ENCODE assay signal across 29 mouse cellular contexts in the genomic region with DNA sequence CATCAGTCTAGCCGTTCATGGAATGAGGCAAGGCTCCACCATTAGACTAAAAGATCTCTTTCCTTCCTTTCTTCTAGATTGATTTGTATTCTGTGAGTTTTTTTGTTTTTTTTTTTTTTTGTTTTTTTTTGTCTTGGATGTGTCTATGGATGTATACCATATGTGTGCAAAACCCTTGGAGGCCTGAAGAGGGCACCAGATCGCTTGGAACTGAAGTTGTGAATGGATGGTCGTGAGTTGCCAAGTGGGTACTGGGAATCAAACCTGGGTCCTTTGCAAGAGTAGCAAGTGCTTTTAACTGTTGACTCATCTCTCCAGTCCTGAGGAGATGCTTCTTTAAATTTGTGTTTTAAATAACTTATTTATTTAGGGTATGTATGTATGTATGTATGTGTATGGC. TPM values are rescaled to one million over a fixed set of nuclear protein-coding genes. Genes with fewer than 3 reads are reported as not detected.
DNase-seq lines count a peak whose midpoint lies in the region; ATAC-seq and TF ChIP-seq lines count a peak whose summit lies in the region.
"Had no signal": no experiment of that assay in that cellular context is flagged by ENCODE, and none has a peak within 500 bp of the region (broad histone marks: within the 10 kb centered on the region; RNA-seq: fewer than 3 reads in every experiment).

No protein-coding gene starts in this region.

- H3K9ac ChIP-seq in intestine, postnatal 0 days (ENCODE audit: low read depth, low read length): no peak overlapping the region
- H3K9ac ChIP-seq in intestine, embryonic 16.5 days (ENCODE audit: low read depth, low read length): no peak overlapping the region
- H3K9ac ChIP-seq in liver, postnatal 0 days (replicated peaks): no peak overlapping the region
- H3K9ac ChIP-seq in liver, embryonic 11.5 days (ENCODE audit: low read depth, low read length): no peak overlapping the region
- H3K9ac ChIP-seq in ES-Bruce4 (ENCODE audit: low read depth, poor library complexity, severe bottlenecking): no peak overlapping the region
- H3K9ac ChIP-seq: forebrain, embryonic 13.5 days; lung, embryonic 14.5 days had no signal

- H3K27me3 ChIP-seq in intestine, postnatal 0 days (replicated peaks; ENCODE audit: control insufficient read depth, insufficient read depth, low read length): no peaks in the 10 kb centered on the region
- H3K27me3 ChIP-seq in intestine, embryonic 16.5 days (replicated peaks; ENCODE audit: control insufficient read depth, insufficient read depth, low read length): no peaks in the 10 kb centered on the region
- no peaks in the 10 kb centered on the region for H3K27me3 ChIP-seq in liver, postnatal 0 days (ENCODE audit: insufficient read depth, low read length)
- H3K27me3 ChIP-seq in liver, embryonic 11.5 days (replicated peaks; ENCODE audit: control insufficient read depth, insufficient read depth, low read length): no peaks in the 10 kb centered on the region
- H3K27me3 ChIP-seq in ES-Bruce4 (ENCODE audit: control insufficient read depth, insufficient read depth, low read length, poor library complexity, severe bottlenecking): no peaks in the 10 kb centered on the region

- WGBS in intestine, postnatal 0 days: 73% methylated on average over 3 of the region's 3 CpGs
- WGBS in intestine, embryonic 16.5 days: 69% methylated on average over 3 of the region's 3 CpGs
- WGBS in liver, postnatal 0 days (ENCODE audit: insufficient replicate concordance): 77% methylated on average over 3 of the region's 3 CpGs
- WGBS in liver, embryonic 11.5 days: 55% methylated on average over 3 of the region's 3 CpGs

- no peak overlapping the region for H3K4me3 ChIP-seq in intestine, postnatal 0 days (ENCODE audit: low read depth, low read length)
- H3K4me3 ChIP-seq in intestine, embryonic 16.5 days (ENCODE audit: low read length): no peak overlapping the region
- H3K4me3 ChIP-seq in liver, postnatal 0 days (ENCODE audit: low read depth, low read length): no peak overlapping the region
- H3K4me3 ChIP-seq in liver, embryonic 11.5 days (ENCODE audit: low read depth, low read length): no peak overlapping the region
- no peak overlapping the region for H3K4me3 ChIP-seq in ES-Bruce4 (ENCODE audit: low read depth, low read length)
- H3K4me3 ChIP-seq: forebrain, embryonic 13.5 days; heart, embryonic 10.5 days; limb, embryonic 10.5 days; myocyte had no signal

- TF ChIP-seq CTCF in intestine, postnatal 0 days (IDR thresholded peaks at IDR 0.05; ENCODE audit: low read depth): peak; percentile 37
- peak; percentile 38 for TF ChIP-seq CTCF in liver, postnatal 0 days (IDR thresholded peaks at IDR 0.05; ENCODE audit: low read depth)
- peak; percentile 9 for TF ChIP-seq CTCF in ES-Bruce4 (IDR thresholded peaks at IDR 0.05; ENCODE audit: low read depth, low read length)

- DNase-seq in liver, postnatal 0 days: no peak
- DNase-seq in liver, embryonic 11.5 days (ENCODE audit: low spot score): no peak
- peak; percentile 58 for DNase-seq in ZHBTc4 (ENCODE audit: low read depth, low spot score)
- DNase-seq in adrenal gland, postnatal 4 days (ENCODE audit: low spot score in 2 of 2): no peak
- no peak for DNase-seq in urinary bladder, adult 2 months (ENCODE audit: low spot score)
- DNase-seq: adrenal gland, postnatal 10 days; B cell, adult 2 months; cerebellum, adult 8-10 months; kidney, adult 8-10 months; kidney, postnatal 25 days; lung, embryonic 14.5 days; lung, postnatal 4 days had no signal

- no peak for ATAC-seq in intestine, postnatal 0 days
- ATAC-seq in intestine, embryonic 16.5 days: no peak
- no peak for ATAC-seq in liver, postnatal 0 days
- no peak for ATAC-seq in liver, embryonic 11.5 days (replicated peaks; ENCODE audit: low FRiP score)
- ATAC-seq: forebrain, embryonic 13.5 days; midbrain, embryonic 16.5 days had no signal

- H3K4me1 ChIP-seq in intestine, postnatal 0 days (replicated peaks; ENCODE audit: control insufficient read depth, insufficient read depth, low read length): 0 out of 2 replicates have a peak, but pooled peaks cover 2% of the 10 kb centered on the region
- H3K4me1 ChIP-seq in intestine, embryonic 16.5 days (ENCODE audit: control insufficient read depth, insufficient read depth, low read length): peaks cover 21% of the 10 kb centered on the region
- peaks cover 24% of the 10 kb centered on the region for H3K4me1 ChIP-seq in liver, postnatal 0 days (ENCODE audit: insufficient read depth)
- H3K4me1 ChIP-seq in liver, embryonic 11.5 days (replicated peaks; ENCODE audit: control insufficient read depth, insufficient read depth, low read length): peaks cover 12% of the 10 kb centered on the region
- H3K4me1 ChIP-seq in ES-Bruce4 (ENCODE audit: control insufficient read depth, insufficient read depth, low read length): peaks cover 2% of the 10 kb centered on the region
- H3K4me1 ChIP-seq: forebrain, embryonic 13.5 days had no signal

- H3K27ac ChIP-seq in intestine, postnatal 0 days (ENCODE audit: low read depth, low read length): no peak overlapping the region
- no peak overlapping the region for H3K27ac ChIP-seq in intestine, embryonic 16.5 days (ENCODE audit: low read length)
- H3K27ac ChIP-seq in liver, postnatal 0 days (ENCODE audit: low read depth): no peak overlapping the region
- no peak overlapping the region for H3K27ac ChIP-seq in liver, embryonic 11.5 days (ENCODE audit: low read depth, low read length)
- no peak overlapping the region for H3K27ac ChIP-seq in ES-Bruce4 (ENCODE audit: insufficient read depth, low read length)
- H3K27ac ChIP-seq: forebrain, embryonic 13.5 days; heart, embryonic 10.5 days; limb, embryonic 10.5 days had no signal

- no peak for TF ChIP-seq EP300 in liver, postnatal 0 days (IDR thresholded peaks at IDR 0.05; ENCODE audit: low read depth)
- TF ChIP-seq EP300 in ES-Bruce4 (IDR thresholded peaks at IDR 0.05; ENCODE audit: insufficient read depth, low read depth, low read length): no peak

- no peaks in the 10 kb centered on the region for H3K9me3 ChIP-seq in intestine, postnatal 0 days (ENCODE audit: control insufficient read depth)
- H3K9me3 ChIP-seq in intestine, embryonic 16.5 days (ENCODE audit: control insufficient read depth, low read length): peaks cover 3% of the 10 kb centered on the region; the same call in 1 of the 2 replicates
- no peaks in the 10 kb centered on the region for H3K9me3 ChIP-seq in liver, postnatal 0 days (ENCODE audit: low read length)
- H3K9me3 ChIP-seq in liver, embryonic 11.5 days (ENCODE audit: control insufficient read depth, low read length): no peaks in the 10 kb centered on the region
- no peaks in the 10 kb centered on the region for H3K9me3 ChIP-seq in ES-Bruce4 (replicated peaks; ENCODE audit: control insufficient read depth, insufficient read depth, low read length, poor library complexity, severe bottlenecking)
- H3K9me3 ChIP-seq: forebrain, embryonic 13.5 days; heart, embryonic 10.5 days; limb, embryonic 10.5 days had no signal

- H3K4me2 ChIP-seq in intestine, postnatal 0 days (replicated peaks; ENCODE audit: low read depth): no peak overlapping the region
- no peak overlapping the region for H3K4me2 ChIP-seq in intestine, embryonic 16.5 days (ENCODE audit: low read depth, low read length)
- H3K4me2 ChIP-seq in liver, postnatal 0 days (ENCODE audit: low read depth, low read length): no peak overlapping the region
- no peak overlapping the region for H3K4me2 ChIP-seq in liver, embryonic 11.5 days
- H3K4me2 ChIP-seq: forebrain, embryonic 13.5 days; lung, embryonic 14.5 days had no signal

- TF ChIP-seq POLR2A in ES-Bruce4 (IDR thresholded peaks at IDR 0.05; ENCODE audit: insufficient read depth, low read length): no peak

- no peaks in the 10 kb centered on the region for H3K36me3 ChIP-seq in intestine, postnatal 0 days (ENCODE audit: control insufficient read depth, insufficient read depth)
- H3K36me3 ChIP-seq in intestine, embryonic 16.5 days (ENCODE audit: control insufficient read depth, insufficient read depth, low read length): no peaks in the 10 kb centered on the region
- H3K36me3 ChIP-seq in liver, postnatal 0 days (replicated peaks; ENCODE audit: insufficient read depth, low read length): no peaks in the 10 kb centered on the region
- no peaks in the 10 kb centered on the region; the same call in 1 of the 2 replicates for H3K36me3 ChIP-seq in liver, embryonic 11.5 days (ENCODE audit: control insufficient read depth, insufficient read depth, low read length)
- no peaks in the 10 kb centered on the region for H3K36me3 ChIP-seq in ES-Bruce4 (ENCODE audit: control insufficient read depth, insufficient read depth, low read length, poor library complexity, severe bottlenecking)
- H3K36me3 ChIP-seq: heart, embryonic 10.5 days; limb, embryonic 10.5 days had no signal

RNA-seq across cellular contexts. Expression of gene Bcl3, which starts 11.5 kb away (rescaled TPM):
- 19.0 and 23.7 TPM in 2 replicates for polyA plus RNA-seq in intestine, postnatal 0 days (2015; fragmentation: Nextera tagmentation; extraction: Ambion mirVana)
- polyA plus RNA-seq in intestine, embryonic 16.5 days (2015; fragmentation: Nextera tagmentation; extraction: Ambion mirVana): 15.5 and 15.6 TPM in 2 replicates
- polyA plus RNA-seq in liver, postnatal 0 days (2015; fragmentation: Nextera tagmentation; extraction: Ambion mirVana): 5.4 and 11.2 TPM in 2 replicates
- 5.4 and 7.0 TPM in 2 replicates for polyA plus RNA-seq in liver, embryonic 11.5 days (2014; fragmentation: Nextera tagmentation; extraction: Ambion mirVana)
- 17.3 and 27.3 TPM in 2 replicates for polyA plus RNA-seq in ES-Bruce4 (2011; ENCODE audit: insufficient read depth, insufficient read length, low read depth, missing spikeins)
- 10 to 100 TPM in 1 of 2 experiments, 1 to 10 TPM in 1; 9.6 to 11.5 TPM for total RNA-seq in adrenal gland, postnatal 4 days (2021)
- polyA plus RNA-seq in urinary bladder, adult 2 months (2012; rRNA removed): 10.8 and 10.9 TPM in 2 replicates
- total RNA-seq: megakaryocyte-erythroid progenitor cell, adult 5-6 weeks had no signal

RNA-seq across cellular contexts. Expression of gene Gm19345, which starts 17.7 kb away (rescaled TPM):
- polyA plus RNA-seq in intestine, postnatal 0 days (2015; fragmentation: Nextera tagmentation; extraction: Ambion mirVana): 0.16 and 0.39 TPM in 2 replicates
- 0.13 and 0.27 TPM in 2 replicates for polyA plus RNA-seq in intestine, embryonic 16.5 days (2015; fragmentation: Nextera tagmentation; extraction: Ambion mirVana)
- 0.18 and 0.19 TPM in 2 replicates for polyA plus RNA-seq in liver, postnatal 0 days (2015; fragmentation: Nextera tagmentation; extraction: Ambion mirVana)
- polyA plus RNA-seq in liver, embryonic 11.5 days (2014; fragmentation: Nextera tagmentation; extraction: Ambion mirVana): not detected in 2 replicates
- 0.82 and 1.1 TPM in 2 replicates for polyA plus RNA-seq in ES-Bruce4 (2011; ENCODE audit: insufficient read depth, insufficient read length, low read depth, missing spikeins)
- total RNA-seq in adrenal gland, postnatal 4 days (2021): not detected
- polyA plus RNA-seq in urinary bladder, adult 2 months (2012; rRNA removed): 0.08 and 0.15 TPM in 2 replicates
- total RNA-seq: adrenal gland, postnatal 10 days; gastrocnemius, adult 8-10 months; hematopoietic stem cell, adult 5-6 weeks; liver, adult 2 months; megakaryocyte-erythroid progenitor cell, adult 5-6 weeks had no signal
- polyA plus RNA-seq: heart, embryonic 10.5 days; heart, embryonic 16.5 days; limb, embryonic 10.5 days; lung, embryonic 14.5 days; stomach, embryonic 14.5 days had no signal

RNA-seq across cellular contexts. Expression of gene Ceacam16, which starts 27.0 kb away (rescaled TPM):
- not detected in 2 replicates for polyA plus RNA-seq in intestine, postnatal 0 days (2015; fragmentation: Nextera tagmentation; extraction: Ambion mirVana)
- polyA plus RNA-seq in intestine, embryonic 16.5 days (2015; fragmentation: Nextera tagmentation; extraction: Ambion mirVana): not detected in 2 replicates
- polyA plus RNA-seq in liver, postnatal 0 days (2015; fragmentation: Nextera tagmentation; extraction: Ambion mirVana): 0.09 TPM in 1 of 2 replicates, not detected in the other
- polyA plus RNA-seq in liver, embryonic 11.5 days (2014; fragmentation: Nextera tagmentation; extraction: Ambion mirVana): not detected in 2 replicates
- not detected in 2 replicates for polyA plus RNA-seq in ES-Bruce4 (2011; ENCODE audit: insufficient read depth, insufficient read length, low read depth, missing spikeins)
- total RNA-seq in adrenal gland, postnatal 4 days (2021): under 1 TPM in 1 of 2 experiments, not detected in 1; 0.20 TPM
- polyA plus RNA-seq in urinary bladder, adult 2 months (2012; rRNA removed): 0.12 TPM in 1 of 2 replicates, not detected in the other
- total RNA-seq: gastrocnemius, adult 8-10 months; left cerebral cortex, adult 18-20 months; megakaryocyte-erythroid progenitor cell, adult 5-6 weeks had no signal
- polyA plus RNA-seq: embryonic facial prominence, embryonic 14.5 days; forebrain, embryonic 13.5 days; heart, embryonic 10.5 days; heart, embryonic 16.5 days; limb, embryonic 10.5 days; lung, embryonic 14.5 days; stomach, embryonic 14.5 days had no signal

RNA-seq across cellular contexts. Expression of gene Cblc, which starts 37.4 kb away (rescaled TPM):
- polyA plus RNA-seq in intestine, postnatal 0 days (2015; fragmentation: Nextera tagmentation; extraction: Ambion mirVana): 54.8 and 56.5 TPM in 2 replicates
- 32.6 and 42.1 TPM in 2 replicates for polyA plus RNA-seq in intestine, embryonic 16.5 days (2015; fragmentation: Nextera tagmentation; extraction: Ambion mirVana)
- 9.6 and 10.8 TPM in 2 replicates for polyA plus RNA-seq in liver, postnatal 0 days (2015; fragmentation: Nextera tagmentation; extraction: Ambion mirVana)
- polyA plus RNA-seq in liver, embryonic 11.5 days (2014; fragmentation: Nextera tagmentation; extraction: Ambion mirVana): 1.4 TPM in 2 replicates
- 17.1 and 23.2 TPM in 2 replicates for polyA plus RNA-seq in ES-Bruce4 (2011; ENCODE audit: insufficient read depth, insufficient read length, low read depth, missing spikeins)
- total RNA-seq in adrenal gland, postnatal 4 days (2021): 1 to 10 TPM in 1 of 2 experiments, under 1 TPM in 1; 0.68 to 1.0 TPM
- polyA plus RNA-seq in urinary bladder, adult 2 months (2012; rRNA removed): 25.6 and 37.5 TPM in 2 replicates
- total RNA-seq: gastrocnemius, adult 8-10 months; hematopoietic stem cell, adult 5-6 weeks; left cerebral cortex, adult 18-20 months; megakaryocyte-erythroid progenitor cell, adult 5-6 weeks had no signal
- polyA plus RNA-seq: forebrain, embryonic 13.5 days had no signal

RNA-seq across cellular contexts. Expression of gene Ceacam19, which starts 53.7 kb away (rescaled TPM):
- polyA plus RNA-seq in intestine, postnatal 0 days (2015; fragmentation: Nextera tagmentation; extraction: Ambion mirVana): not detected in 2 replicates
- not detected in 2 replicates for polyA plus RNA-seq in intestine, embryonic 16.5 days (2015; fragmentation: Nextera tagmentation; extraction: Ambion mirVana)
- polyA plus RNA-seq in liver, postnatal 0 days (2015; fragmentation: Nextera tagmentation; extraction: Ambion mirVana): not detected in 2 replicates
- not detected in 2 replicates for polyA plus RNA-seq in liver, embryonic 11.5 days (2014; fragmentation: Nextera tagmentation; extraction: Ambion mirVana)
- polyA plus RNA-seq in ES-Bruce4 (2011; ENCODE audit: insufficient read depth, insufficient read length, low read depth, missing spikeins): not detected in 2 replicates
- total RNA-seq in adrenal gland, postnatal 4 days (2021): not detected
- 0.72 and 0.81 TPM in 2 replicates for polyA plus RNA-seq in urinary bladder, adult 2 months (2012; rRNA removed)
- total RNA-seq: adrenal gland, postnatal 10 days; gastrocnemius, adult 8-10 months; hematopoietic stem cell, adult 5-6 weeks; left cerebral cortex, adult 18-20 months; liver, adult 2 months; megakaryocyte-erythroid progenitor cell, adult 5-6 weeks had no signal
- polyA plus RNA-seq: forebrain, embryonic 13.5 days; heart, embryonic 10.5 days; limb, embryonic 10.5 days; liver, adult 2 months; lung, embryonic 14.5 days; midbrain, embryonic 16.5 days; neural tube, embryonic 14.5 days had no signal
